Mouse (Mus musculus) lung, postnatal 4 days (tissue): ENCODE measurements around the gene Cypt12.

Experiments used
- DNase-seq, 2 experiments: peaks; one replicate each; pipeline ENCODE4 v3.0.0; 2021

Cypt12 gene

DNA sequence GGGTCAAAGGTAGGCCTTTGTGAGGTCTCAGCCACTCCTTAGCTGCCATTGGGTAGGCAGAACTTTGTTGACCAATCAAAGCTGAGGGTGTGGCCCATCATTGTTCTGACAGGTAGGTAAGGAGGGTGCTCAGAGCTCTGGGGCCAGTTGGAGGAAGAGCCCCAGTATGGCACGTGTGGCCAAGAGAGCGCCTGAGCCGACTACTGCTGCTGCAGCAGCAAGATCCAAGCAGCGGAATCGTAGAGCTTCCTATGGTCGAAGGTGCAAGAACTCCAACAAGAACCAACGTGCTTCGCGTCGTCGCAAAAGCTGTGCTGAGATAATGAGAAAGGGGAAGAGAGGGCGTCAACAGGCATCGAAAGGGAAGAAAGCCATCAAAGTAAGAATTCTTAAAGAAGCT lies at the start of gene Cypt12:
TSS of gene Cypt12 (plus strand) at position 112 of the 400 bp plus-strand sequence.
- DNase-seq: no peak

DNA sequence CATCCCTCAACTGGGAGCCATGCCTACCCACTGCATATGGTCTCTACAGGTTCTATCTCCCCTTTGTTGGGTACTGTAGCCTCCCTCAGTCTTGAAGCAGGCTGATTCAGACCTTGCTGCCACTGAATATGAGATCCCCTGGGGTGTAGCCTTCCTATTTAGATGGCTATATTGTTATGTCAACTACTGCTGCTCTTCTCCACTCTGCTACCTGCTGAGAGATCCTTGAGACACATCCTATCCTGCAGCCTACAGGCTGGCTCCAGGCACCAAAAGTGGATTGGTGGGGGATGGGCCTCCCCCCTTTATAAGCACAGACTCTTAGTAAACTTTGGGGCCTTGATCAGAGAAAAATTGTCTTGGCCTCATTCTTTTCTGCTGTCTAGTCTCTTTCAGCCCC lies 34.4 kb upstream of the Cypt12 start:
- no peak for DNase-seq

- DNase-seq: no peak
Measured at GRCm38 (mm10) chr3:17940206-17940605, 8.0 kb upstream of the Cypt12 start.
